35 mouse cellular contexts compared by ENCODE assay signal in the genomic region with DNA sequence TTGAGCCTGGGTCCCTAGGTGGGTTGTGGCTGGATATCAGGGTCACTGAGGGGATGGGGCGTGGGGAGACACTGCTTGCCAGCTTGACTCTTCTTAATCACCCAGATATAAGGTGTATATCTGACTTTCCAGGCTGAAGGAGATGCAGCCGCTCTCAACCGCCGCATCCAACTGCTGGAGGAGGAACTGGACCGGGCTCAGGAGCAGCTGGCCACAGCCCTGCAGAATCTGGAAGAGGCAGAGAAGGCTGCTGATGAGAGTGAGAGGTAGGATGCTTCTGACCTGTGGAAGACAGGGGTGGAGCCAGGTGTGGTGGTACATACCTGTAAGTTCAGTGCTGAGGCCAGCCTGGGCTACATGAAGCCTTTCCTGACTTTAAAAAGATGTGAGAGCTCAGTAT. TPM values are rescaled to one million over a fixed set of nuclear protein-coding genes. Genes with fewer than 3 reads are reported as not detected.
DNase-seq lines count a peak whose midpoint lies in the region; ATAC-seq and TF ChIP-seq lines count a peak whose summit lies in the region.
"Had no signal": no experiment of that assay in that cellular context is flagged by ENCODE, and none has a peak within 500 bp of the region (broad histone marks: within the 10 kb centered on the region; RNA-seq: fewer than 3 reads in every experiment).

No protein-coding gene starts in this region.

- ATAC-seq in embryonic facial prominence, embryonic 12.5 days (ENCODE audit: insufficient number of reproducible peaks, insufficient read depth, low FRiP score, low TSS enrichment): no peak
- no peak for ATAC-seq in heart, embryonic 13.5 days (ENCODE audit: extremely low read depth, insufficient number of reproducible peaks, low FRiP score, low TSS enrichment)
- no peak for ATAC-seq in kidney, embryonic 15.5 days (replicated peaks; ENCODE audit: low FRiP score)
- no peak for ATAC-seq in erythroid progenitor cell, adult 5-6 weeks (replicated peaks; ENCODE audit: low FRiP score, poor library complexity, severe bottlenecking)
- ATAC-seq: forebrain, embryonic 13.5 days; forebrain, embryonic 16.5 days; intestine, postnatal 0 days had no signal

- H3K4me2 ChIP-seq in embryonic facial prominence, embryonic 12.5 days (replicated peaks): no peak overlapping the region
- no peak overlapping the region; the same call in 1 of the 2 replicates for H3K4me2 ChIP-seq in heart, embryonic 13.5 days
- H3K4me2 ChIP-seq in kidney, embryonic 15.5 days: 0 out of 2 replicates have a peak overlapping the region, but pooled peaks have one; percentile 83
- H3K4me2 ChIP-seq: embryonic facial prominence, embryonic 15.5 days; forebrain, embryonic 13.5 days; hindbrain, embryonic 12.5 days; hindbrain, embryonic 15.5 days had no signal

- H3K27me3 ChIP-seq in embryonic facial prominence, embryonic 12.5 days: no peaks in the 10 kb centered on the region
- no peaks in the 10 kb centered on the region for H3K27me3 ChIP-seq in embryonic facial prominence, embryonic 10.5 days (replicated peaks; ENCODE audit: low read depth, poor library complexity, severe bottlenecking)
- H3K27me3 ChIP-seq in heart, embryonic 13.5 days (replicated peaks): no peaks in the 10 kb centered on the region
- H3K27me3 ChIP-seq in kidney, embryonic 15.5 days: no peaks in the 10 kb centered on the region
- H3K27me3 ChIP-seq: embryonic facial prominence, embryonic 15.5 days; forebrain, embryonic 13.5 days; heart, embryonic 15.5 days; hindbrain, embryonic 12.5 days; hindbrain, embryonic 15.5 days had no signal

- H3K36me3 ChIP-seq in embryonic facial prominence, embryonic 12.5 days: peaks cover 56% of the 10 kb centered on the region
- peaks cover 61% of the 10 kb centered on the region for H3K36me3 ChIP-seq in embryonic facial prominence, embryonic 10.5 days (replicated peaks)
- H3K36me3 ChIP-seq in heart, embryonic 13.5 days: peaks cover 55% of the 10 kb centered on the region
- peaks cover 53% of the 10 kb centered on the region for H3K36me3 ChIP-seq in kidney, embryonic 15.5 days

- TF ChIP-seq CTCF in embryonic fibroblast, embryonic 13.5 days (IDR thresholded peaks at IDR 0.05; ENCODE audit: borderline replicate concordance, insufficient read depth, low read length): no peak

- no peak overlapping the region for H3K4me3 ChIP-seq in embryonic facial prominence, embryonic 12.5 days
- H3K4me3 ChIP-seq in embryonic facial prominence, embryonic 10.5 days: no peak overlapping the region
- no peak overlapping the region for H3K4me3 ChIP-seq in heart, embryonic 13.5 days
- no peak overlapping the region for H3K4me3 ChIP-seq in kidney, embryonic 15.5 days (replicated peaks)
- no peak overlapping the region for H3K4me3 ChIP-seq in embryonic fibroblast, embryonic 13.5 days (ENCODE audit: insufficient read depth, low read length)
- H3K4me3 ChIP-seq: embryonic facial prominence, embryonic 15.5 days; erythroblast, embryonic 14.5 days; forebrain, embryonic 13.5 days; heart, embryonic 15.5 days; hindbrain, embryonic 12.5 days; hindbrain, embryonic 15.5 days had no signal

- peak overlapping the region; percentile 18; the same call in 1 of the 2 replicates for H3K27ac ChIP-seq in embryonic facial prominence, embryonic 12.5 days
- no peak overlapping the region for H3K27ac ChIP-seq in embryonic facial prominence, embryonic 10.5 days (replicated peaks)
- H3K27ac ChIP-seq in heart, embryonic 13.5 days (replicated peaks): no peak overlapping the region
- no peak overlapping the region for H3K27ac ChIP-seq in kidney, embryonic 15.5 days
- peak overlapping the region; percentile 98; the same call in 1 of the 2 replicates for H3K27ac ChIP-seq in embryonic fibroblast, embryonic 13.5 days (ENCODE audit: insufficient read depth, low read length)
- H3K27ac ChIP-seq: embryonic facial prominence, embryonic 15.5 days; forebrain, embryonic 10.5 days; forebrain, embryonic 13.5 days; hindbrain, embryonic 12.5 days; hindbrain, embryonic 15.5 days had no signal

- 0 out of 2 replicates have a peak, but pooled peaks have one; percentile 5 for TF ChIP-seq POLR2A in embryonic fibroblast, embryonic 13.5 days (IDR thresholded peaks at IDR 0.05; ENCODE audit: low read depth, low read length)

- H3K9ac ChIP-seq in embryonic facial prominence, embryonic 12.5 days: no peak overlapping the region
- peak overlapping the region; percentile 99; the same call in 1 of the 2 replicates for H3K9ac ChIP-seq in heart, embryonic 13.5 days
- no peak overlapping the region for H3K9ac ChIP-seq in kidney, embryonic 15.5 days
- H3K9ac ChIP-seq: embryonic facial prominence, embryonic 15.5 days; forebrain, embryonic 13.5 days; heart, embryonic 15.5 days; hindbrain, embryonic 12.5 days; hindbrain, embryonic 15.5 days had no signal

- H3K9me3 ChIP-seq in embryonic facial prominence, embryonic 12.5 days: no peaks in the 10 kb centered on the region
- H3K9me3 ChIP-seq in embryonic facial prominence, embryonic 10.5 days: no peaks in the 10 kb centered on the region
- H3K9me3 ChIP-seq in heart, embryonic 13.5 days: no peaks in the 10 kb centered on the region
- H3K9me3 ChIP-seq in kidney, embryonic 15.5 days (replicated peaks): no peaks in the 10 kb centered on the region
- H3K9me3 ChIP-seq: embryonic facial prominence, embryonic 15.5 days; forebrain, embryonic 10.5 days; forebrain, embryonic 13.5 days; heart, embryonic 15.5 days; hindbrain, embryonic 12.5 days; hindbrain, embryonic 15.5 days had no signal

- DNase-seq in embryonic facial prominence, embryonic 10.5 days (ENCODE audit: low spot score): no peak
- no peak for DNase-seq in heart, postnatal 25 days (ENCODE audit: low spot score)
- DNase-seq in kidney, postnatal 25 days: no peak
- DNase-seq: adrenal gland, adult 8-10 months; adrenal gland, postnatal 25 days; cerebellum, adult 11-12 months; cerebellum, adult 8-10 months; cerebellum, postnatal 10 days; cerebellum, postnatal 36 days; embryo, embryonic 11 days; gastrocnemius, postnatal 10 days; gastrocnemius, postnatal 36 days; heart, postnatal 10 days; heart, postnatal 4 days; kidney, adult 2 months had no signal

- intact Hi-C loops in heart, postnatal 25 days (cut with DNase I): loop anchor here (2.0 kb wide), 1 partner anchor 22 kb away; the partner anchor contains the start of gene Rab8a

- WGBS in embryonic facial prominence, embryonic 12.5 days: 98% methylated on average over 5 of the region's 5 CpGs
- WGBS in embryonic facial prominence, embryonic 10.5 days: 96% methylated on average over 5 of the region's 5 CpGs
- WGBS in heart, embryonic 13.5 days: 95% methylated on average over 5 of the region's 5 CpGs
- WGBS in kidney, embryonic 15.5 days: 94% methylated on average over 5 of the region's 5 CpGs

- H3K4me1 ChIP-seq in embryonic facial prominence, embryonic 12.5 days: peaks cover 8% of the 10 kb centered on the region; the same call in 1 of the 2 replicates
- peaks cover 28% of the 10 kb centered on the region for H3K4me1 ChIP-seq in embryonic facial prominence, embryonic 10.5 days
- peaks cover 50% of the 10 kb centered on the region for H3K4me1 ChIP-seq in heart, embryonic 13.5 days
- peaks cover 30% of the 10 kb centered on the region for H3K4me1 ChIP-seq in kidney, embryonic 15.5 days
- H3K4me1 ChIP-seq in embryonic fibroblast, embryonic 13.5 days (ENCODE audit: control insufficient read depth, insufficient read depth, low read length): peaks cover 21% of the 10 kb centered on the region

RNA-seq across cellular contexts. Expression of gene Tpm4, which starts 3.7 kb away (rescaled TPM):
- polyA plus RNA-seq in embryonic facial prominence, embryonic 12.5 days (2016; fragmentation: Nextera tagmentation; extraction: Ambion mirVana): 627 and 659 TPM in 2 replicates
- 749 and 797 TPM in 2 replicates for polyA plus RNA-seq in embryonic facial prominence, embryonic 10.5 days (2016; fragmentation: Nextera tagmentation; extraction: Ambion mirVana)
- 358 and 365 TPM in 2 replicates for polyA plus RNA-seq in heart, embryonic 13.5 days (2015; fragmentation: Nextera tagmentation; extraction: Ambion mirVana)
- 100 to 1,000 TPM; 105 to 108 TPM for total RNA-seq in heart, postnatal 25 days (2021)
- 770 and 775 TPM in 2 replicates for polyA plus RNA-seq in kidney, embryonic 15.5 days (2015; fragmentation: Nextera tagmentation; extraction: Ambion mirVana)
- 1,203 and 1,448 TPM in 2 replicates for polyA plus RNA-seq in embryonic fibroblast, embryonic 13.5 days (2011; ENCODE audit: insufficient read length, low read depth, missing spikeins)
- total RNA-seq in erythroid progenitor cell, adult 5-6 weeks (2015; ENCODE audit: low replicate concordance): 19.3 and 26.3 TPM in 2 replicates
- 20.3 and 23.4 TPM in 2 replicates for total RNA-seq in erythroid progenitor cell, adult 5-6 weeks (2017; ENCODE audit: low replicate concordance)

RNA-seq across cellular contexts. Expression of gene Rab8a, which starts 22.5 kb away (rescaled TPM):
- polyA plus RNA-seq in embryonic facial prominence, embryonic 12.5 days (2016; fragmentation: Nextera tagmentation; extraction: Ambion mirVana): 120 and 123 TPM in 2 replicates
- polyA plus RNA-seq in embryonic facial prominence, embryonic 10.5 days (2016; fragmentation: Nextera tagmentation; extraction: Ambion mirVana): 130 and 139 TPM in 2 replicates
- 77.6 and 77.7 TPM in 2 replicates for polyA plus RNA-seq in heart, embryonic 13.5 days (2015; fragmentation: Nextera tagmentation; extraction: Ambion mirVana)
- total RNA-seq in heart, postnatal 25 days (2021): 10 to 100 TPM; 23.4 to 23.5 TPM
- 126 and 128 TPM in 2 replicates for polyA plus RNA-seq in kidney, embryonic 15.5 days (2015; fragmentation: Nextera tagmentation; extraction: Ambion mirVana)
- 102 and 115 TPM in 2 replicates for polyA plus RNA-seq in embryonic fibroblast, embryonic 13.5 days (2011; ENCODE audit: insufficient read length, low read depth, missing spikeins)
- 47.8 and 47.9 TPM in 2 replicates for total RNA-seq in erythroid progenitor cell, adult 5-6 weeks (2015; ENCODE audit: low replicate concordance)
- 130 and 194 TPM in 2 replicates for total RNA-seq in erythroid progenitor cell, adult 5-6 weeks (2017; ENCODE audit: low replicate concordance)

RNA-seq across cellular contexts. Expression of gene Olfr374, which starts 31.6 kb away (rescaled TPM):
- 0.03 and 0.08 TPM in 2 replicates for polyA plus RNA-seq in embryonic facial prominence, embryonic 12.5 days (2016; fragmentation: Nextera tagmentation; extraction: Ambion mirVana)
- polyA plus RNA-seq in embryonic facial prominence, embryonic 10.5 days (2016; fragmentation: Nextera tagmentation; extraction: Ambion mirVana): not detected in 2 replicates
- polyA plus RNA-seq in heart, embryonic 13.5 days (2015; fragmentation: Nextera tagmentation; extraction: Ambion mirVana): 0.04 and 0.20 TPM in 2 replicates
- not detected for total RNA-seq in heart, postnatal 25 days (2021)
- 0.06 TPM in 1 of 2 replicates, not detected in the other for polyA plus RNA-seq in kidney, embryonic 15.5 days (2015; fragmentation: Nextera tagmentation; extraction: Ambion mirVana)
- polyA plus RNA-seq in embryonic fibroblast, embryonic 13.5 days (2011; ENCODE audit: insufficient read length, low read depth, missing spikeins): 0.40 TPM in 1 of 2 replicates, not detected in the other
- total RNA-seq in erythroid progenitor cell, adult 5-6 weeks (2015; ENCODE audit: low replicate concordance): not detected in 2 replicates
- not detected in 2 replicates for total RNA-seq in erythroid progenitor cell, adult 5-6 weeks (2017; ENCODE audit: low replicate concordance)
- total RNA-seq: adrenal gland, adult 8-10 months; adrenal gland, postnatal 25 days; gastrocnemius, adult 18-20 months; gastrocnemius, postnatal 10 days; gastrocnemius, postnatal 36 days; granulocyte monocyte progenitor cell, adult 5-6 weeks; heart, adult 8-10 months; heart, postnatal 10 days; heart, postnatal 4 days had no signal
- polyA plus RNA-seq: brain, embryonic 14.5 days; erythroblast, embryonic 14.5 days; forebrain, embryonic 10.5 days; forebrain, embryonic 13.5 days; forebrain, embryonic 16.5 days; heart, embryonic 15.5 days; hindbrain, embryonic 12.5 days; hindbrain, embryonic 15.5 days; intestine, postnatal 0 days; kidney, adult 2 months had no signal

RNA-seq across cellular contexts. Expression of gene Hsh2d, which starts 51.0 kb away (rescaled TPM):
- polyA plus RNA-seq in embryonic facial prominence, embryonic 12.5 days (2016; fragmentation: Nextera tagmentation; extraction: Ambion mirVana): not detected in 2 replicates
- not detected in 2 replicates for polyA plus RNA-seq in embryonic facial prominence, embryonic 10.5 days (2016; fragmentation: Nextera tagmentation; extraction: Ambion mirVana)
- polyA plus RNA-seq in heart, embryonic 13.5 days (2015; fragmentation: Nextera tagmentation; extraction: Ambion mirVana): 0.08 and 0.17 TPM in 2 replicates
- total RNA-seq in heart, postnatal 25 days (2021): not detected
- polyA plus RNA-seq in kidney, embryonic 15.5 days (2015; fragmentation: Nextera tagmentation; extraction: Ambion mirVana): 0.08 TPM in 1 of 2 replicates, not detected in the other
- polyA plus RNA-seq in embryonic fibroblast, embryonic 13.5 days (2011; ENCODE audit: insufficient read length, low read depth, missing spikeins): not detected in 2 replicates
- 1.4 and 4.6 TPM in 2 replicates for total RNA-seq in erythroid progenitor cell, adult 5-6 weeks (2015; ENCODE audit: low replicate concordance)
- 0.64 TPM in 1 of 2 replicates, not detected in the other for total RNA-seq in erythroid progenitor cell, adult 5-6 weeks (2017; ENCODE audit: low replicate concordance)
- total RNA-seq: adrenal gland, postnatal 25 days; gastrocnemius, adult 18-20 months; gastrocnemius, postnatal 10 days; gastrocnemius, postnatal 36 days; heart, adult 8-10 months; heart, postnatal 10 days had no signal
- polyA plus RNA-seq: embryonic facial prominence, embryonic 11.5 days; embryonic facial prominence, embryonic 15.5 days; forebrain, embryonic 13.5 days; forebrain, embryonic 16.5 days; hindbrain, embryonic 12.5 days; hindbrain, embryonic 15.5 days had no signal

RNA-seq across cellular contexts. Expression of gene Olfr373, which starts 55.5 kb away (rescaled TPM):
- not detected in 2 replicates for polyA plus RNA-seq in embryonic facial prominence, embryonic 12.5 days (2016; fragmentation: Nextera tagmentation; extraction: Ambion mirVana)
- polyA plus RNA-seq in embryonic facial prominence, embryonic 10.5 days (2016; fragmentation: Nextera tagmentation; extraction: Ambion mirVana): 0.04 TPM in 1 of 2 replicates, not detected in the other
- not detected in 2 replicates for polyA plus RNA-seq in heart, embryonic 13.5 days (2015; fragmentation: Nextera tagmentation; extraction: Ambion mirVana)
- total RNA-seq in heart, postnatal 25 days (2021): not detected
- 0.05 TPM in 2 replicates for polyA plus RNA-seq in kidney, embryonic 15.5 days (2015; fragmentation: Nextera tagmentation; extraction: Ambion mirVana)
- polyA plus RNA-seq in embryonic fibroblast, embryonic 13.5 days (2011; ENCODE audit: insufficient read length, low read depth, missing spikeins): not detected in 2 replicates
- total RNA-seq in erythroid progenitor cell, adult 5-6 weeks (2015; ENCODE audit: low replicate concordance): not detected in 2 replicates
- not detected in 2 replicates for total RNA-seq in erythroid progenitor cell, adult 5-6 weeks (2017; ENCODE audit: low replicate concordance)
- total RNA-seq: adrenal gland, adult 8-10 months; adrenal gland, postnatal 25 days; gastrocnemius, adult 18-20 months; gastrocnemius, postnatal 10 days; gastrocnemius, postnatal 36 days; granulocyte monocyte progenitor cell, adult 5-6 weeks; heart, adult 8-10 months; heart, postnatal 10 days; heart, postnatal 4 days had no signal
- polyA plus RNA-seq: brain, embryonic 14.5 days; cortical plate, adult 2 months; embryonic facial prominence, embryonic 11.5 days; erythroblast, embryonic 14.5 days; forebrain, embryonic 13.5 days; forebrain, embryonic 16.5 days; heart, embryonic 15.5 days; hindbrain, embryonic 12.5 days; hindbrain, embryonic 15.5 days; kidney, adult 2 months had no signal

Comparison
In these comparisons a context has a peak if more than half of its experiments do, and no peak if none do; other contexts are left out.
1. H3K27ac ChIP-seq: peak in embryonic facial prominence, embryonic 12.5 days (single experiment) and embryonic fibroblast, embryonic 13.5 days (single experiment); none in embryonic facial prominence, embryonic 10.5 days (single experiment), heart, embryonic 13.5 days (single experiment) and kidney, embryonic 15.5 days (single experiment).